Mouse (Mus musculus) heart, embryonic 13.5 days (tissue): Measurements from ENCODE around the gene Rbp2. TPM values are rescaled to one million over a fixed set of nuclear protein-coding genes. Genes with fewer than 3 reads are reported as not detected.

ENCODE experiments used
- polyA plus RNA-seq: library from polyadenylated mRNA; unstranded; fragments of >200 nt; fragmentation: Nextera tagmentation; extraction: Ambion mirVana; gene quantifications from 2 replicates; pipeline ENCODE4 v1.2.1, GENCODE M21; 2015

The Rbp2 gene
- polyA plus RNA-seq, 1 experiment from 2014 or later = not detected

Other genes with a start within 250 kb of the Rbp2 start
- 8.7 and 9.4 TPM in 2 replicates for gene Nmnat3, start 198.7 kb upstream of the Rbp2 start, polyA plus RNA-seq
- gene Rbp1, start 63.2 kb upstream of the Rbp2 start, polyA plus RNA-seq = 70.9 and 71.2 TPM in 2 replicates
- gene Copb2, start 77.6 kb downstream of the Rbp2 start, polyA plus RNA-seq = 120 and 121 TPM in 2 replicates
- 59.8 and 59.9 TPM in 2 replicates for gene Mrps22, start 115.5 kb downstream of the Rbp2 start, polyA plus RNA-seq